Mouse (Mus musculus) adrenal gland, postnatal 25 days (tissue): ENCODE results near the gene Brd4. TPM values are rescaled to one million over a fixed set of nuclear protein-coding genes. Genes with fewer than 3 reads are reported as not detected.

ENCODE experiments used
- DNase-seq: peaks from one replicate; pipeline ENCODE4 v3.0.0; 2021; ENCODE audit warnings: mixed read lengths
- total RNA-seq: library from RNA; stranded (reverse); gene quantifications from 2 replicates; pipeline ENCODE4 v1.2.3, GENCODE M21; 2021

Gene Brd4
- total RNA-seq, 1 experiment from 2014 or later, result 122 TPM

- DNase-seq, result no peak
Measured at GRCm38 (mm10) chr17:32280575-32280974, 3.9 kb downstream of the Brd4 start.

GRCm38 (mm10) chr17:32277201-32277600 is 7.3 kb downstream of the Brd4 start:
- no peak for DNase-seq

GRCm38 (mm10) chr17:32275568-32275967 is 9.0 kb downstream of the Brd4 start:
- no peak for DNase-seq

- no peak for DNase-seq
Measured at GRCm38 (mm10) chr17:32269151-32269550, 15.4 kb downstream of the Brd4 start.

- peak; percentile 24 for DNase-seq
Measured at GRCm38 (mm10) chr17:32268540-32268960, 16.0 kb downstream of the Brd4 start.

- DNase-seq, result no peak
Measured at GRCm38 (mm10) chr17:32268096-32268495, 16.4 kb downstream of the Brd4 start.

- no peak for DNase-seq
Measured at GRCm38 (mm10) chr17:32267617-32268016, 16.9 kb downstream of the Brd4 start.

GRCm38 (mm10) chr17:32263672-32264071 is 20.9 kb downstream of the Brd4 start:
- no peak for DNase-seq

GRCm38 (mm10) chr17:32262831-32263559 is 21.5 kb downstream of the Brd4 start:
- no peak for DNase-seq

GRCm38 (mm10) chr17:32258869-32259268 is 25.7 kb downstream of the Brd4 start:
- DNase-seq, result no peak

- DNase-seq, result no peak
Measured at GRCm38 (mm10) chr17:32257944-32258343, 26.6 kb downstream of the Brd4 start.

GRCm38 (mm10) chr17:32257452-32257851 is 27.1 kb downstream of the Brd4 start:
- DNase-seq, result no peak

- DNase-seq, result no peak
Measured at GRCm38 (mm10) chr17:32256896-32257295, 27.6 kb downstream of the Brd4 start.

- DNase-seq, result no peak
Measured at GRCm38 (mm10) chr17:32253261-32253660, 31.3 kb downstream of the Brd4 start.

- DNase-seq, result no peak
Measured at GRCm38 (mm10) chr17:32251827-32252470, 32.6 kb downstream of the Brd4 start.

GRCm38 (mm10) chr17:32250066-32250465 is 34.5 kb downstream of the Brd4 start:
- no peak for DNase-seq

- DNase-seq, result no peak
Measured at GRCm38 (mm10) chr17:32248192-32248591, 36.3 kb downstream of the Brd4 start.

- DNase-seq, result no peak
Measured at GRCm38 (mm10) chr17:32247616-32248015, 36.9 kb downstream of the Brd4 start.

GRCm38 (mm10) chr17:32246117-32246516 is 38.4 kb downstream of the Brd4 start:
- no peak for DNase-seq

- DNase-seq, result no peak
Measured at GRCm38 (mm10) chr17:32240881-32241531, 43.5 kb downstream of the Brd4 start.

- DNase-seq, result no peak
Measured at GRCm38 (mm10) chr17:32238589-32238988, 45.9 kb downstream of the Brd4 start.

- DNase-seq, result peak; percentile 43
Measured at GRCm38 (mm10) chr17:32235534-32236191, 48.9 kb downstream of the Brd4 start.

- no peak for DNase-seq
Measured at GRCm38 (mm10) chr17:32233174-32233573, 51.3 kb downstream of the Brd4 start.
